Mouse (Mus musculus) lung, embryonic 16.5 days (tissue): ENCODE measurements around the gene Ebpl. TPM values are rescaled to one million over a fixed set of nuclear protein-coding genes. Genes with fewer than 3 reads are reported as not detected.

Experiments used
- ATAC-seq: fragments of 200-750 bp; cut with Nextera tagmentation; 2 replicates; pipeline ENCODE4 v1.8.0; 2017; ENCODE audit warnings: low read depth, mild to moderate bottlenecking, moderate library complexity
- H3K27ac ChIP-seq: fragments of 300-500 bp; sonication (generic); 2 replicates; pipeline ENCODE4 v1.5.1; 2014; ENCODE audit warnings: mild to moderate bottlenecking, control low read depth, low read length
- H3K27me3 ChIP-seq: fragments of 300-500 bp; sonication (generic); 2 replicates; pipeline ENCODE4 v1.6.1; 2014; ENCODE audit warnings: low read depth, low read length, mixed read lengths; ENCODE audit not compliant: control insufficient read depth, insufficient read depth
- H3K36me3 ChIP-seq: fragments of 300-500 bp; sonication (generic); 2 replicates; pipeline ENCODE4 v1.6.1; 2014; ENCODE audit warnings: low read length; ENCODE audit not compliant: control insufficient read depth, insufficient read depth
- H3K4me1 ChIP-seq: fragments of 300-500 bp; sonication (generic); replicated peaks from 2 replicates; pipeline ENCODE4 v1.6.1; 2014; ENCODE audit warnings: low read length, mixed read lengths; ENCODE audit not compliant: control insufficient read depth, insufficient read depth
- H3K4me2 ChIP-seq: fragments of 300-500 bp; sonication (generic); 2 replicates; pipeline ENCODE4 v1.6.1; 2014; ENCODE audit warnings: low read depth, low read length, control low read depth
- H3K4me3 ChIP-seq: fragments of 300-500 bp; sonication (generic); 2 replicates; pipeline ENCODE4 v1.5.1; 2014; ENCODE audit warnings: mild to moderate bottlenecking, low read length, control low read depth
- H3K9ac ChIP-seq: fragments of 300-500 bp; sonication (generic); 2 replicates; pipeline ENCODE4 v1.6.1; 2014; ENCODE audit warnings: low read length, control low read depth
- H3K9me3 ChIP-seq: fragments of 300-500 bp; sonication (generic); 2 replicates; pipeline ENCODE4 v1.6.1; 2016; ENCODE audit warnings: low read length; ENCODE audit not compliant: control insufficient read depth
- whole genome bisulfite sequencing: fragments of 180-500 bp; shearing (Covaris S2); extraction: QIAGEN DNeasy Blood & Tissue Kit; methylation state at CpG from one replicate; pipeline ENCODE4 v1.1.7; 2014; 5-methylcytosine and 5-hydroxymethylcytosine counted together
- polyA plus RNA-seq: library from polyadenylated mRNA; unstranded; fragments of >200 nt; fragmentation: Nextera tagmentation; extraction: Ambion mirVana; gene quantifications from 2 replicates; pipeline ENCODE4 v1.2.1, GENCODE M21; 2015

Gene Ebpl
- polyA plus RNA-seq, 1 experiment from 2014 or later, result 7.3 TPM

DNA sequence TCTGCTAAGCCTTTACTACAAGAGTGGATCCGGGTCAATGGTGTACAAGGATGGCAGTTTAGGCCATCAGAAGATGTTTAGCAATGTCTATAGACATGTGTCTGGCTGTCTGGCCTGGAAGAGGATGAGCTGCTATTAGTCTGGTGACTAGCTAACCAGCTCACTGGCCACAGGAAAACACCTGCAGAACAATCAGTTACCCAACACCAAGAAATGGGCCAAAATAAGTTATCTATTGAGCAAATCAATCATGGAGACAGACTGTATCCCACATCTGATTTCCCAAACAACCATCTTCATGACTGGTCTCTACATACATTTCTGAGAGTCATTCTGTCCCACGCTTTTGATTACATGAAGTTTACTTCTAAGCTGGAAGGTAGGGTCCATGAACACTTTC, 3.5 kb upstream of the Ebpl start:
- Histone ChIP-seq H3K4me1 (0 out of 2 replicates have a peak, but pooled peaks cover 3% of the 10 kb centered on the region), H3K4me3 (no peak overlapping the region), H3K27ac (no peak overlapping the region), H3K9ac (no peak overlapping the region), H3K27me3 (no peaks in the 10 kb centered on the region), H3K4me2 (no peak overlapping the region), H3K36me3 (peaks cover 6% of the 10 kb centered on the region), H3K9me3 (no peaks in the 10 kb centered on the region)
- 95% methylated on average over 2 of the region's 2 CpGs for WGBS
- ATAC-seq, result no peak

DNA sequence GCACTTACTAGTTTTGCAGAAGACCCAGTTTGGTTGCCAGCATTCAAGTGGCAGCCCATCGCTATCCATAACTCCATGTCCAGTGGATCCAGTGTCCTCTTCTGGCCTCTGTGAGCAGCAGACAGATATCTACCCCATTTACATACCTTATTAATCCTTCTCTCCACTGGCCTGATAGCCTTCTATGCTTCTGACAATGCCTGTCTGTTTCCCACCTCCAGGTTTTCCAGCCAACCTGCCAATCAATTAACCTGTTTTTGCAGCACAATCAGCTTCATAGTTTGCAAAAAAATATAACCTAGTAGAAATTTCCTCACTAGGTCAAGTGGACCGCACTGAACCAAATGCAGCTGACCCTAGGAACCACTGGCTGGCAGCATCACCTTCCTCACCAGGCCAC, 2.0 kb upstream of the Ebpl start:
- 0 out of 2 replicates have a peak, but pooled peaks cover 3% of the 10 kb centered on the region for H3K4me1 ChIP-seq
- no peak overlapping the region for H3K9ac ChIP-seq
- no peaks in the 10 kb centered on the region for H3K27me3 ChIP-seq
- H3K27ac ChIP-seq, result no peak overlapping the region
- peaks cover 4% of the 10 kb centered on the region for H3K36me3 ChIP-seq
- no peaks in the 10 kb centered on the region for H3K9me3 ChIP-seq
- no peak overlapping the region for H3K4me2 ChIP-seq
- H3K4me3 ChIP-seq, result no peak overlapping the region
- ATAC-seq, result no peak
- 94% methylated on average over 2 of the region's 2 CpGs for WGBS

DNA sequence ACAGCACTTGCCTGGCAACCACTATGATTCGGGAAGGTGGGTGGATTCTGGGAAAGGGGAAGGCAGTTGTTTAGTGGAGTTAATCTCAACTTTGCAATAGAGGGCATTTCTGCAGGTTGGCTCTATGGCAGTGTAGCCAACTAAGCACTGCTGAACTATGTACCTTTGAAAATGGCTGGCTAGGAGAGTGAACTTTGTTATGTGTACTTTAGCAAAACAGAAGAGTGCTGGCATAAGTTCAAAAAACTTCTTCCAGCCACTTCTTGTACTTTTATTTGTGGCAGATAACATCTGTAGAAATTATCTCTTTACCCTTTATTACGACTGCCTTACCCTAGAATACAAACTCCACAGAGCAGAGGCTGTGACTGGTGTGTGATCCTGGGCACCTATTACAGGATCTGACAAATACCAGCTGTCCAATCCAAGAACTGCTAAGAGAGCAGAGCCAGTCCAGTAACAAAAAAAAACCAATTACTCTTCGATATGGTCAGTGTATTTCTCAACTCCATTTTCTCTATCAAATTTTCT, 807 bp upstream of the Ebpl start:
- no peak overlapping the region for H3K27ac ChIP-seq
- peak overlapping the region; percentile 67 for H3K4me2 ChIP-seq
- no peaks in the 10 kb centered on the region for H3K9me3 ChIP-seq
- H3K4me1 ChIP-seq, result 0 out of 2 replicates have a peak, but pooled peaks cover 3% of the 10 kb centered on the region
- 34% methylated on average over 3 of the region's 3 CpGs for WGBS
- ATAC-seq, result no peak
- H3K36me3 ChIP-seq, result peaks cover 2% of the 10 kb centered on the region; the same call in 1 of the 2 replicates
- no peaks in the 10 kb centered on the region for H3K27me3 ChIP-seq
- no peak overlapping the region for H3K4me3 ChIP-seq
- no peak overlapping the region for H3K9ac ChIP-seq

DNA sequence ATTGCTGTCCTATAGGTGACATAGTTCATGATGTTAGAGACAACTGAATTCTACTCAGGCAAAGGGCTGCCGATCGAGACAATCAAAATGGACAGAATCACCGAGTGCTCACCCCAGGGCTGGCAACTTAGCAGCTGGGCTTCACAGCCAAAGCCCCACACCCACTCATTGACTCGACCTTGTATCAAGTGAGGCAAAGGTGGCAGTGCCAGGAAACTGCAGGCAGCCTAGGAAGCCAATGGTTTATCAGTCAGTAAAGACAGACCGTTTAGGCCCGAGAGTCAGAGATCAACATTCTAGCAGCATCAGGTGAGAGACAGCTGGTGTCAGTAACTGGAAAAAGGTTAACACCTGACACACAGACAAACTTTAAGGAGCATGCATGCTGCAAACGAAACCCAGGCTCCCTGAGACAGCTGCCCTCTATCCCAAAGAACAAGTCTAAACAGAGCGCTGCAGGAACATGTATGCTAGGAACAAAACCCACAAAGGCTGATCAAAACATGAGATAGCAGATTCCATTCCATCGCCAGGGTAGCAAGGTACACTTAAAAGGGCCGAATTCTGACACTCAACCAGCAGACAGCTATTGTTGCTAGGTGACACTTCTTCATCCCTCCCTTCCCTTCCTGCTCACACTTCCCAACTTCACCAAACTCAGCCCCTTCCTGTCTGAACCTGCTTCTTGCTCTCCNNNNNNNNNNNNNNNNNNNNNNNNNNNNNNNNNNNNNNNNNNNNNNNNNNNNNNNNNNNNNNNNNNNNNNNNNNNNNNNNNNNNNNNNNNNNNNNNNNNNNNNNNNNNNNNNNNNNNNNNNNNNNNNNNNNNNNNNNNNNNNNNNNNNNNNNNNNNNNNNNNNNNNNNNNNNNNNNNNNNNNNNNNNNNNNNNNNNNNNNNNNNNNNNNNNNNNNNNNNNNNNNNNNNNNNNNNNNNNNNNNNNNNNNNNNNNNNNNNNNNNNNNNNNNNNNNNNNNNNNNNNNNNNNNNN, 5.7 kb downstream of the Ebpl start:
- no peaks in the 10 kb centered on the region for H3K4me1 ChIP-seq
- H3K27me3 ChIP-seq, result no peaks in the 10 kb centered on the region
- WGBS, result 60% methylated on average over 10 of the region's 10 CpGs
- no peaks in the 10 kb centered on the region for H3K36me3 ChIP-seq
- ATAC-seq, result peak; percentile 20; the same call in 1 of the 2 replicates
- no peaks in the 10 kb centered on the region for H3K9me3 ChIP-seq
- H3K27ac ChIP-seq, result no peak overlapping the region
- no peak overlapping the region for H3K4me2 ChIP-seq
- no peak overlapping the region for H3K9ac ChIP-seq
- H3K4me3 ChIP-seq, result no peak overlapping the region

DNA sequence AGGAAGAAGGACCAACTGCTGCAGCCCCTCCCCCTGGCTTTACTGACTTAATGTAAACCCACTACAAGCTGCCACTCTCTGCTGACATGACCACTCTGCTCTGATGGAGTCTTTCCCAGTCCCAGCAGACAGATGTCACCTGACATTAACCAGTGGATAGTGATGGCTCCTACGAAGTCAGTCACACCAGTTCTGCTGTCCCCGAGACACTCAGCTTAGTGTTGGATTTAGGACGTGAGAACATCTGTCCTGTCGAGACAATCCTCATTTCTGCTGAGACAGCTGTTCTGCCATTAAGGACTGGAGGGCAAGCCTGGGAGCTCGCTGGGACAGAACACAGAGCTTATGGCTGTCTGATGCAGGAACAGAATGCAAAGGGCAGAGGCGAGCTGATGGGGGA, 9.4 kb downstream of the Ebpl start:
- peak; percentile 52 for ATAC-seq
- H3K4me1 ChIP-seq, result no peaks in the 10 kb centered on the region
- 49% methylated on average over 6 of the region's 6 CpGs for WGBS
- no peak overlapping the region for H3K27ac ChIP-seq
- no peak overlapping the region for H3K4me3 ChIP-seq
- H3K4me2 ChIP-seq, result no peak overlapping the region
- no peaks in the 10 kb centered on the region for H3K36me3 ChIP-seq
- H3K9me3 ChIP-seq, result no peaks in the 10 kb centered on the region
- no peak overlapping the region for H3K9ac ChIP-seq
- H3K27me3 ChIP-seq, result no peaks in the 10 kb centered on the region

DNA sequence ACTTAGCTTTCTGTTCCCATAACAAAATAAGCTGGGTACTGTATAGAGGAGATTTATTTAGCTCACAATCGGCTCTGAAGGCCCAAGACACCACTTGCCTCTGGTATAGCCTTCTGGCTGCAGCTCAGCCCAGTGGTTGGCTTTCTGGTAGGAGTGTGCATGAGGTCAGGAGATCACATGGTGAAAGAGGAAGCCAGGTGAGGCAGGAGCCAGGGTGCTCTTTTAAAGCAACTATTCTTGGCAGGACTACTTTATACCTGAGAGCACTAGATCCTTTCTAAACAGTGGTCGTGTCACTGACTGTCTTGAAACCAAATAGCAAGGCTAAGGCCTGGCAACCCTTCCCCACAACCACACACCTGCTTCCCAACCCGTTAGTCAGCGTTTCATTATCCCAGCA, 10.4 kb downstream of the Ebpl start:
- H3K4me3 ChIP-seq, result no peak overlapping the region
- H3K9me3 ChIP-seq, result no peaks in the 10 kb centered on the region
- H3K4me2 ChIP-seq, result no peak overlapping the region
- ATAC-seq, result no peak
- no peak overlapping the region for H3K27ac ChIP-seq
- H3K4me1 ChIP-seq, result no peaks in the 10 kb centered on the region
- no peaks in the 10 kb centered on the region for H3K36me3 ChIP-seq
- H3K27me3 ChIP-seq, result no peaks in the 10 kb centered on the region
- H3K9ac ChIP-seq, result no peak overlapping the region
- WGBS, result 87% methylated on average over 4 of the region's 4 CpGs

DNA sequence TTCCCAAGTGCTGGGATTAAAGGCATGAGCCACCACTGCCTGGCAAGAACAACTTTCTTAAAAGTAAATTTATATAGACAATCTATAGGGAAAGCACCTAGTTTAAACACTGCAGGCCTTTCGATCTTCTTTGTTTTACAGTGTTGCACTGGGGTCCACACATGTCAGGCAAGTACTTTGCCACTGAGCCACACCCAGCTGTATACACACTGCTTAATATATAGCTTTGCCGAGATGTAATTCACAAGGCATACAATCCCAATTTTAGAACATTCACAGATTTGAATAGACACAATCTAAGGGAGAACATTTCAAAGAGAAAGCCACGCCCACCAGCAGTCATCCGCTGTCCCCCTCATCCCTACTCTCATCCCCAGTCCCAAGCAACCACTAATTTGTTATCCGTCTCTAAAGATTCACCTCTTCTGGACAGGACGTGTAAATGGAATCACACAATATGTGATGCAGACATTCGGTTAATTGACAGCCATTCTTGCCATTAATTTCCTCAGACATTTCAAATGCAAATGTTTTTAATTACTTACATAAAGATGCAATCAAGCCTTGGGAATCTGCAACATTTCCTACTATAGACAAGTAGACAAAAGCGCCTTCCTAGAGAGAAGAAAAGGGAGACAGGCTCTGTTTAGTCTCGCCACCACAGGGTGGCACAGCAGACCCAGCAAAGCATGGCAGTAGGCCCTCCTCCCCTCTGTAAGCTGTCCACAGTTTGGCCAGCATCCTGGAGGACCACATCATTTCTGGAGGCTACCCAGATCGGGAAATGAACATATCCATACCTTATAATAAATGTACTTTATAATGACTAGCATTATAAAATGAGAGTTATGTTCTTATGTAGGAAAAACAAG, 13.2 kb downstream of the Ebpl start:
- ATAC-seq, result no peak
- Histone ChIP-seq H3K36me3 (no peaks in the 10 kb centered on the region), H3K9ac (no peak overlapping the region), H3K27ac (no peak overlapping the region), H3K4me1 (no peaks in the 10 kb centered on the region), H3K4me3 (no peak overlapping the region), H3K4me2 (no peak overlapping the region), H3K9me3 (no peaks in the 10 kb centered on the region), H3K27me3 (no peaks in the 10 kb centered on the region)
- WGBS, result 83% methylated on average over 10 of the region's 10 CpGs

DNA sequence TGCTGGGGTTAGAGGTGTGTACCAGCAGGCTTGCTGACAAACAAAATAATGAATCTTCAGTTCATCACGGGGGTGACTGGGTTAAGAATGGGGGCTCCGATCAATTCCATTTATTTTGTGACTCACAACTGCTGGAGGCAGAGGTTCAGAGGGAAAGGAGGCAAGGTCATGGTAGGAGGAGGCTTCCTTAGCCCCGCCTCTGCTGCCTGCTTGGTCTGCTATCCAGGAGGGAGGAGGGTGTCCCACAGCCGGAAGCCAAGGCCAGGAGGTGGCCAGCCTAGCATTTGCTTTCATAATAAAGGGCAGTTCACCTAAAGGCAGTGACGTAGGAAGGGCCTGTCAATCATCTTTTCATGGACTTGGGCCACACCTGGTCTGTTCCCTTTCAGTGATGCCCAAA, 15.6 kb downstream of the Ebpl start:
- ATAC-seq, result no peak
- 66% methylated on average over 5 of the region's 5 CpGs for WGBS

DNA sequence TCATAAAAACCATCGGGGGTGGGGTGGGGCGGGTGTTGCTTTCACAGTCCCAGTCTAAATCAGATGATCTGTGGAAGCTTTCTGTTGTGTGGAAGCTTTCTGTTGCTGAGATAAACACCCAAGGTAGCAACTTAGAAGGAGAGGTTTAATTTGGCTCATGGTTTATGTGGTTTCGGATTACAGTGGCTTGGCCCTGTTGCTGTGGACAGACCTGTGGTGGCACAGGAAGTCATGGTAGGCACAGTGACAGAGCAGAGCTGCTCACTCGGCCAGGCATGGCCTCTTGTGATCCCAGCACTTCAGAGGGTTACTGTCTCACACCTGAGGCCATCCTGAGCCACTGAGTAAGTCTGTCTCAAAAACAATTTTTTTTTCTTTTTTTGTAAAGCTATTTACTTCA, 20.9 kb downstream of the Ebpl start:
- no peak overlapping the region for H3K4me2 ChIP-seq
- H3K27me3 ChIP-seq, result no peaks in the 10 kb centered on the region
- no peak overlapping the region for H3K4me3 ChIP-seq
- no peaks in the 10 kb centered on the region for H3K4me1 ChIP-seq
- WGBS, result 81% methylated on average over 4 of the region's 4 CpGs
- no peaks in the 10 kb centered on the region for H3K36me3 ChIP-seq
- ATAC-seq, result no peak
- no peak overlapping the region for H3K27ac ChIP-seq
- no peak overlapping the region for H3K9ac ChIP-seq
- no peaks in the 10 kb centered on the region for H3K9me3 ChIP-seq

More for the DNA sequence above, 15.6 kb downstream of the Ebpl start:
- Histone ChIP-seq H3K4me2 (no peak overlapping the region), H3K4me1 (no peaks in the 10 kb centered on the region), H3K27ac (no peak overlapping the region), H3K4me3 (no peak overlapping the region), H3K36me3 (no peaks in the 10 kb centered on the region), H3K9me3 (no peaks in the 10 kb centered on the region), H3K27me3 (no peaks in the 10 kb centered on the region), H3K9ac (no peak overlapping the region)
